Mouse (Mus musculus) adrenal gland, adult 8-10 months (tissue): ENCODE measurements at regions not wholly inside any gene's neighbourhood (a gene's known extent, or its start where the extent isn't known, plus 50 kb on each side); places are given as distances from the start of the nearest gene placed in this dataset.

ENCODE experiments used
- DNase-seq: peaks from one replicate; pipeline ENCODE4 v3.0.0; 2022

DNA sequence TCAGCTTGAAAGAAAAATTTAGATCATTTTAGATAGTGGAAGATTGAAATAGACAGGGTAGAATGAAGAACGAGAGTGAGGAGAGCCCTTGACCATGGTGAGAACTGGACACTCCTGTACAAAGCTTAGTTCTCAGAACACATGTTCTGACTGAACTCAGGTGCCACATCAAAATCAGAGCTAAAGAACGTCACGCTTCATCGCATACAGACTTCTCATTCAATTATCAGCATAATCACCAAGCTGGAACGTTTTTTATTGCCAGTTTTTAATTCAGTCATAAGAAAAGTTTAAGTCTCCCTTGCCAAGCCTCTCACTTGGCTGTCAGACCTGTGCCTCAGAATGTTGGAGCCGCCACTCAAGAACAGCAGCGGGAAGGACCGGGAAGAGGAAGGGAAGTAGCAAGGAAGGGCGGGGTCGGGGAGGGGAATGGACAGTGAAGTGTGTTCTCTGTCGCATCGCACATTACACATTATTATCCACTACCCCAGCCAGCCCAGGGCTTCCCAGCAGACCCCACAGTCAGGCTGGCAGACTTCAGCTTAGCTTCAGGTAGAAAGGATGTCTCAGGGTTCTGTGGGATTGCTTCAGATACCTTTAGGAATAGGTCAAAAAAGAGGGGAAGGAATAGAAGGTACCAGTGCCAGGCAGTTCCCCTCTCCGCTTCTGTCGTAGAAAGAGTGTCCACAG, 140.1 kb upstream of the Smim15 start:
- DNase-seq: no peak

DNA sequence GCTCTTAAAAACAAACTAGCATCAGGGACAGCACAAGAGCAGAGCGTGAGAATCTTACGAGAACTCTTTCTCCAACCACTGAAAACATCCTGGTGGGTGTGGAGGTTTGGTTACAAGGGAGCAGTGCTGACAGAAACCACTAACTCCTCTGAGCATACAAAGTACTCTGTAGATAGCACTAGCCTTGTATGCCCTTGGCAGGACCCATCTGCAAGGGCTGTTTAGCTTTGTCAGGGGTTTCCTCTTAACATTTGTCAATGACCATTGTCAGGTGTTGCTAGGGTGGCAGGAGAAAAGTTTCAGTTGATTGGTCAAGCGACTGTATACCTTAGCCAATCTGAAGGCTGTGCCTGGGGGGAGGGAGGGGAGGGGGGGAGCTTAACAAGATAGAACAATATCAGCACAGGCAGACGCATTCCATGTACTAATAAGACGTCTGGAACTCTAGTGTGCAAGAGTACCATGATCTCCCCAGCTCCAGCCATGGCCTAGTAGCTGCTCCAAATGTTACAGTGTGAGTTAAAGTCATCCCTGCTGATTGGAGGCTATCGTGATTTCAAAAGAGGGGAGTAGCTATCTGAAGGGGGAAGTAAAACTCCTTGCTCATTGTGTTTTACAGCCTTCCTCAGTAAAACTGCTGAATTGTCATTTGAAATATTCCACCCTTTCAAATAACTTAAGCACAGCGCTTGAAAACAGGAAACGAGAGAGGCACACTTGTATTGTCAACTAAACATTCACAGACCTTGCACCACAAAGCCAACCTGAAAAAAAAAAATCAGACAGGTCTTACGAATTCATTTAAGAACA, 140.9 kb upstream of the Smim15 start:
- DNase-seq: no peak

DNA sequence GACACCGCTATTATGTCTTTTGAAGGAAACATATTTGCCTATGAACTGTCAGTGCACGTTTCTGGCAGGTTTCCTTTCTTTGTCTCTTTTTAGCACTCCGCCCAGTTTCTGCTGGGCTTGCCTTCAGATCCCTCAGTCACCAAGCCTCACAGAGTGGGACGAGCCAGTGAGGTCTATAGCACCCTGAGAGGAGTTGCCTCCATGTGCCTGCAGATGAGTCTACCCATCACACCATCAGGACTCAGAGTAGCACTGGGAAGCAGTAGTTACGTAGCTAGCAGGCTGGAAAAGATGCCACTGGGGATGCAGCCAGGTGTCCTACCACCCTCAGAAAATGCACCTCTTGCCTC, 141.5 kb upstream of the Smim15 start:
- DNase-seq: no peak

DNA sequence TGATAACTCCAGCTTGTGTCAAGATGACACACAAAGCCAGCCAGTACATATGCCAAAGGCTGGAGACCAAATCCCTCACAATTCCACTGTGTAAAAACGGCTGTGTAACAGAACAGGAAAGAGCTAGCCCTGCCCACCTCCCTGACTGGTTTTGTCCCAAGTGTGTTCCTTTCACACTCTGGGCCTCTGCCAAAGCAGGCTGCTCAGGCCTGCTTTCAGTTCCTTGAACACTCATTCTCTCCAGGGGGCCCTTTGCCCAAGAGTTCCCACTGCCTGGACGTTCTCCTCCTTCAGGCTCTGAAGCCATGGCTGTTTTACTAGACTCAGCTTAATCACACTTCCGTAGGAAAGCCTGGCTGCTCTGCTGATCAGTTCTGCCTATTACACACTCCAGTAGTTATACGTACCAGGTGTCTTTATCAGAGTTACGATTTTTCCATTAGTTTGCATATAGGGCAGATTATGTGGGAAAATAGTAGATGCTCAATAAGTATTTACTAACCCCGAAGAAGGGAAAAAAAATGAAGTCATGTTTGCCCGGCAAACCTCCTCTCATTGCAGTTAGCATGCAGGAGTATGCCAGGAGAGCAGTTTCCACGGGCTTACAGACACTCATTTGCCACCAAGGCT, 144.5 kb upstream of the Smim15 start:
- DNase-seq: peak; percentile 21

DNA sequence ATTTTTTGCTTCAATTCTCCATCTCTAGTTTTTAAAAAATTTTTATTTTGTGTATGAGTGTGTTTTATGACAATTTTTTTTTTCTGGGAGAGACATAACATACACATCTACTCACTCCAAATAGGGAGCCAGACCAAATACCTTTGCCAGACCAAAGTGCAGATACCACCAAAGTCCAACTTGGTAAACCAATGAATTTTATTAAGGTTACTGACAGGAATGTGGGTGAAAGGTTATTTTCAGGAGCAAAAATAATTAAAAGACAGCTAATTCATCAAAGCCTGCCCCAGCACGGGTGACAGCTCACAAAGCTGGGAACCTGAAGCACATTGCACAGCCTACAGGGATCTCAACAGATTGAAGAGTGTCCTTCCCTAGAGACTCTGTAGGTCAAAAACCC, 146.6 kb upstream of the Smim15 start:
- DNase-seq: no peak

DNA sequence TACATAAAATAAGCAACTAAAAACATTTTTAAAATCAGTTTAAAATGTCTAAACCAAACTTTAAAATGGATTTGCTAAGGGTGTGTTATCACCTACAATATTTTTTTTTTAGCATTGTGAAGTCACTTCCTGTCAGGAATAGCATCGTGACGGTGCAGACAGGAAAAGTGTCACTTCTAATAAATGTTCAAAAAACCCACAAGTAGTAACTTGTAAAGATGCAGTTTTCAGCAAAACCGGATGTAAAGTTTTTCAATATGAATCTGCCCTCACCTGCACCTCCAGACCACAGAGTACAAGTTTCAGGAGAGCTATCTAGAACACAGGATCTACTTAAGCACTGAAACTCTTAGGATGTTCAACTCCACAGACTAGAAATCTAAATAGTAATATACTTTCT, 147.1 kb upstream of the Smim15 start:
- no peak for DNase-seq

DNA sequence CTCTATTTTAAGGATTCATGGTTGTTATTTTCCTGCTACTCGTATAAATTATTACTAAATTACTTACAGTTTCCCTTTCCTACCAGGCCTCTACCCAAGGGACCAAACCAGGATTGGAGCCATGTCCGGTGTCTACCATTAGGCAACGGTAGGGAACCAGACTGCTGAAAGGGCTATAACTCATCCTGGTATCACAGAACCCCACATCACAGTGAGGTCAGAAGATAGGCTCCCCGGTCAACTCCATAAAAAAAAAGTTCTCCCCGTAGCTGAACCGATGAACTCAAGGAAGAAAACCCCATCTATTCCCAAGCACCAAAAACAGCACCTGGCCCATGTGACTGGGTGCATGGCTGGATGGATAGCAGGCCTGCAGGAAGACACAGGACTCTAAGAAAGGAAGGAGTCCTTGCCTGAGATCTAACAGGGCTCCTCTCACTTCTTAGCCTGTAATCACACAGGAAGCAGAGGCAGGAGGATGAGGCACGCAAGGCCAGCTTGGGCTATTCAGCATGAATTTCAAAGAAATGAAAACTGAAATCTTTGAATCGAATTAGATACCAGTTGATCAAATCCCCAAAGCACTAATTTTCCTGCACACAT, 150.6 kb upstream of the Smim15 start:
- DNase-seq: no peak

DNA sequence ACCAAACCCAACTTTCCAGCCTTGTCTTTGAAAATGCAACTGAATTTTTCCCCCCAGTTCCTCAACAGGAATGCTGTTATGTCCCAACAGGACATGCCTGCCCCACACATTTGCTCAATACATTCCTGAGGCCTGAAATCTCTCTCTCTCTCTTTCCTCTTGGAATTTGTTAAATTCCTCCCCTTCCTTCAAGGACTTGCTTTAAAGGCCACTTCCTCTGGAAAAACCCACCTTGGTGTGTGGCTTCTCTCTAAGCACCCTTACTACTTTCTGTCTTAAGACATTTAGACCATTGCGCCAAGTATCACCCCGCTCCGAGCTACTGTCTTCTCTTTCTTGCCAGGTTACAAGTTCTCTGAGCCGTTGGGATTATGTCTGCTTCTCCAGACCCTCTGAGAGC, 151.2 kb upstream of the Smim15 start:
- DNase-seq: no peak

DNA sequence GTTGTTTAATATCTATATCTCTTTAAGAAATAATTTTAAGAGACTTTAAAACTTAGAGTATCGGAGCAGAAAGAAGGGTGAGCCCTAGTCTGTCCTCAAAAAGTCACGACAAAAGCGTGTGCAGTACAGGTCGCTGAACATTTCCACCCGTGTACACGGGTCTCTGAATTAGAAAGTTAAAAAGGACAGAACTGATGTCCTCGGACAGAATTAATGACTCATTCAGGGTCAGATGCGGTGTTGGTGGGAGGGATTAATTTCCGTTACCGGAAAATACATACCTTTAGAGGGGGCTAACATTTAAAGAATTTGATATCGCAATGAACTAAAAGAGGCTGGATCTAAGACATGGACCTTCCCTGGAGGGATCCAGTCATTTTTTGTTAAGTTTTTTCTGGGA, 152.3 kb upstream of the Smim15 start:
- DNase-seq: no peak

DNA sequence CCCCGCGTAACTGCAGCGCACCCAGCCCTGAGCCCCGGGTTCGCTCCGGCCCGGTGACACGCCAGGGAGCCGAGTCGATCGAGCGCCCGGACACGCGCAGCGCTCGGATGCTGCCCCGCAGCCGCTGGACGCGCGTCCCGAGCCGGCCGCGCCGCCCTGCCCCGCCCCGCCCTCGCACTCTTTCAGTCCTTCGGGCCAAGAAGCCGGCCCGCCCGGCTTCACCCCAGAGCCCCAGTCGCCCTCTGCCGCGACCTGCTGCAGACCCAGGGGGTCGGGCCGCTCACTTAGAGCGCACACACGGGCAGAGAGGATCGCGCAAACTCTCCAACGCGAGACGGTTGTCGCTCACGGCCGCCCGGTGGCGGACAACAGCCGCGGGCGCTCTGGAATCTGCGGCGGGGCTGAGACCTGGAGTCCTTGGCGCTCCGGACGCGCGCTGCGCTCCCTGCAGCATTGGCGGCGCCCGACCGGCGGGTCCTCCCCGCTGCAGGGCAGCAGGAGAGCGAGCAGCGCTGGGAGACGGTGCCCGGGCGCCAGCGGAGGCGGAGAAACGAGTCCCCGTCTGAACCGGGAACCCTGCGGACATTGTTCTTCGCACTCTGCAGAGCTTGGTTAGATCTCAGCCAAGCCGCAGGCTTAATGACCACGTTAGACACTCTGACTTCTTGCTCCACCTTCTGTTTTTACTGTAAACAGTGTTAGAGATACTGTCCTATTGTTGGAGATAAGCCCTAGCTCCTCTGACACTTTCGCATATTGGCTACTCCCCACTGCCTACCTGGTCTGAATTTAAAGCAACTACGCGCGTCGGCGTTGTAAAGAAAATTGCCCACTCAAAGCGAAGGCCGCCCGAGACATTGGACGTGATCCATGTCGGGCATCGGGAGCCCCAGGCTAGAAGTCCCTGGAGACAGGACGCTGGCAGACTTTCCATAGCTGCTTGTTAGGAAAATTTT, 153.1 kb upstream of the Smim15 start:
- DNase-seq: peak; percentile 56

DNA sequence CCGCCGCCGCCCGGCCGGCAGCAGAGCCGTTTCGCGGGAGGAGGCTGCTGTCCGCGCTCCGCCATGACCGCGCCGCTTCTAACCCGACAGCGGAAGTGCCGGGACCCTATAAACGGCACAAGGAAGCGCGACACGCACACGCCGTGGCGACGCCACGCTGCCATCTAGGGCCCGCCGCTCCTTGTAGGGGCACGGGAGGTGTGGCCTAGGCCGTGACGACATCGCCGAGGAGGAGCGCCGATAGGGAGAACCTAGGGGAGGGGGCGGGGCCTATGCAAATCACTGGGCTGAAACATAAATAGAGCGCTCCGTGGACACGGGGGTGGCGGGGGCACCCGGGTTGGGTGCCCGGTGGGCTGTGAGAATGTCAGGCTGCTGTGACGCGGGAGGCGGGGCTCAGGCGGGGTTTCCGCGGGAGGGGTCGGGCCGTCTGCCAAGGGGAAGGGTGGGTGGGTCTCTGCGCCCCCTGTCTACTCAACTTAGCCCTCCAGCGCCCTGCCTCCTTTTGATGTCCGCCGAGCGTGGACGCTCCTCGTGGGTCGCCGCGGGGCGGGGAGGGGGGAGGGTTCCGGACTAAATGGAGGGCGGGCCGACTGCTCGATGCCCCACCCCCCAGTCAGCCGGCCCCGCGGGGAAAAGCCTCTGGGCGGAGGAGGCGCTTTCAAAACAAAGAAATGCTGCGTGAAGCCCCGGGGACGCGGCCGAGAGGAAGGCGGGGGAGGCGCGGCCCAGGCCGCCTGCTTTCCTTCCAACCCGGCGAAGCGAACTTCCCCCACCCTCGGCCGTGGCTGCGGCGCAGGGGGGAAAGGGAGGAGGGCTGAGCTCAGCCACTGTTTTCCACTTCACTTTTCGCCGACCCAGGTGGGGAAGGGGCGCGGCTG, 154.0 kb upstream of the Smim15 start:
- DNase-seq: peak; percentile 99

DNA sequence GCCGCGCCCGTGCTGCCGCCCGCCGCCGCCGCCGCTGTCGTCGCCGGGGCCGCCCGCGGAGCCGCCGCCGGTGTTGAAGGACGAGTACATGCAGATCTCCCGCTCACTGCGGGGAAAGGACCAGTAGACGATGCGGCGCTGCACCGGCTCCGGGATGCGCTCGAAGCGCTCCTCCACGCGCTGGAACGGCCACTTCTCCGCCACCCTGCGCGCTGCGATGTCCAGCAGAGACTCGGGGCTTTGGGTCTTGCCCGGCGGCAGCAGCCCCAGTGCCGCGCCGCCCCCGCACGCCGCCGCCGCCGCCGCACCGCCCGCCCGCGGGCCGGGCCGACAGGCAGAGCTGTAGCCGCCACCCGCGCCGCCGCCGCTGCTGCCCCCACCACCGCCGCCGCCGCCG, 154.7 kb upstream of the Smim15 start:
- DNase-seq: no peak

DNA sequence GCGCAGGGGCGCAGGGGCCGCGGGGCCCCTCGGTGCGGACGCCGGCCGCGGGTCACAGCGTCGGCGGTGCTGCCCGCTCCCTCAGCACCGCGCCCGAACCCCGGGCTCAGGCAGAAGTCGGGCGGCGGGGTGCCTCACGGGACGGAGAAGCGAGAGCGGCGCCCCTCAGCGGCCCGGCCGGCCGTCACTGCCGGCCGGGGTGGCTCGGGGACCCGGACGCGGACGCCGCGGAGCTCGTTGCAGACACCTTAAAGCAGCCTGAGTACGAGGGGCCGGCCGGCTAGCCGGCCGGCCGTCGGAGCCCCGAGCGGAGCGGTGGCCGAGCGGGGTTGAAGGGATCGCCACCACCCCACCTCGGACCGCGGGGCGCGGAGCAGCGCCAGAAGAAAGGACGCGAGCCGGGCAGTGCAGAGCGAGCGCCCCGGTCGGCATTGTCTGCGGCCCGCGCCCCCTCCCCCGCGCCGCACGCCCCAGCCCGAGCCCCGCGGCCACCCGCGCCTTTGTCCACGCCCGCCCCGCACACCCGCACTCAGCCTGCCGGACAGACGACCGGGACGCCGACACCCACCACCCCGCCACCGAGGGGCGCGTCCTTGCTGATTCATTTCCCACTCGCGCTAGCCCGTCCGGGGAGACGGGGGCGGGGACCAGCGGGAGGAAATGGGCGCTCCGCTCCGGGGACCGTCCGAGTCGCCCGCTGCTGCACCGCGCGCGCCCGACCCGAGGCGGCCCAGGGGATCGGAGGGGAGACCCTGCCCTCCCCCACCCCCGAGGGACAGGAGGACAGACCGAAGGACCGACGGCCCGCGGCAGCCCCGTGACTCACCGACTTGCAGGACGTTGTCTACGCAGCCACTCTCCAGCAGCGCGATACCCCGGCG, 155.4 kb upstream of the Smim15 start:
- peak; percentile 64 for DNase-seq

DNA sequence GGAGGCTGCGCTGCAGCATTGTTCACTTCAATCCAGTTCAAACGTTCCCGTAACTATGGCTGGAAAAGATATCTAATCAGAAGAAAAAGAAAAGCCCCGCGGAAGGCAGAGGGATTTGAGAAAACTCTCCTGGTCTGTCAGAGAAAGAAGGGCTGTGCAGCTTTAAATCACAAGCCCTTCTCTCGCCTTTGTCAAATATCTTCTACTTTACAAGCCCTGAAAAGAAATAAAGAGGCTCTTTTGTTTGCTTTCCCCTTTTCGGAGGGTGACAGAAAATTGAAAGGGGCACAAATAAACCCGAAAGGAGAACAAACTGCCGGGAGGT, 156.1 kb upstream of the Smim15 start:
- no peak for DNase-seq

DNA sequence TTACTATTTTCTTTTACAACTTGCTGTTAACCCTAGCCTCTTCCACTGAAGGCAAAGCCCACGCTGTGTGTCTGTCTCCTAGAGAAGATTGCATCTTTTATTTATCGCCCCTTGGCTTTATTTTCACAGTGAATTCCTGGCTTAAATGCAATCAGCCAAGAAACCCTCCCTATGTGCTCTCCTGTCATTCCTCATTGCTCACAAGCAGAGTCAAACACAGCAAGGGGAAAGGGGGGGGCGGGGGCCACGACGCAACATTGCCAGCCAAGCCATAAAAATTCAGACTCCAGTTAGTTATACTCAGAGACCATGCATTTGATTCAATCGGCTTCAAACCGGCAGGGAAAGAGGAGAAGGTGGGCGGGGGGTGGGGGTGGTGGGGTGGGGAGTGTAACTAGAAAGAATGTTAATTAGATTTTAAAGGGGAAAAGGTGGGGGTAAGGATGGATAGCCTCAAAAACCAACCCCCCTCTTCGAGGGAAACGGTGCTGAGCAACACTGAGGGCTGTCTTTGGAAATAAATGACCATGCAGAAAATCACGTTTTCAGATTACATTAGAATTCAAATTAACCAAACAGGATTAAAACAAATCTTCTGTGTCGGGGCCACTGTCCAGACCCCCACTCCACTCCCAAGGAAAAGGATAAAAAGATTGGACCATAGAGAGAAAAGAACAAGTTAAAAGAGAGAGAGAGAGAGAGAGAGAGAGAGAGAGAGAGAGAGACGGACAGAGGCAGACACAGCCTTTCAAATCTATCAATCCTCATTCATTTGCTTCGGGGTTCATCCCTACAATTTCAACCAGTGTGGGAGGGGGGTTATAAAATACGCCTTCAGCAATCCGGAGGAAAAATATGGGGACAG, 156.6 kb upstream of the Smim15 start:
- DNase-seq: no peak

DNA sequence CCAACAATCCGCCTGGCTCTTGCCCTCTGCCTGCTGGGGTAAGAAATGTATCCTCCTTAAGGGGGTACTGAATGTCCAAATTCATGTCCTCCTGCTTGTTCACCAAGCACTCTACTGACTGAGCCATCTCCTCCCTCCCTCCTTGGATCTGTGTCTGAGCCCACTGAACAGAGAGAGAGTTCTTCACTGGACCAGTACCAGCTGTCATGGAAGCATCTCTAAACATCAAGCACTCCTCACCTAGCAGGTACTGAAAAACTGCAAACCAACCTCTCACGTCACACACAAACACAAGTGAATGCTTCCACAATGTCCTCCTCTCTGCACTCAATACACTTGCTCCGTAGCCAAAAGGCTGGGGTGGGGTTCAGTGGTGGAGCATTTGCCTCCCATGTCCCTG, 159.4 kb upstream of the Smim15 start:
- no peak for DNase-seq

DNA sequence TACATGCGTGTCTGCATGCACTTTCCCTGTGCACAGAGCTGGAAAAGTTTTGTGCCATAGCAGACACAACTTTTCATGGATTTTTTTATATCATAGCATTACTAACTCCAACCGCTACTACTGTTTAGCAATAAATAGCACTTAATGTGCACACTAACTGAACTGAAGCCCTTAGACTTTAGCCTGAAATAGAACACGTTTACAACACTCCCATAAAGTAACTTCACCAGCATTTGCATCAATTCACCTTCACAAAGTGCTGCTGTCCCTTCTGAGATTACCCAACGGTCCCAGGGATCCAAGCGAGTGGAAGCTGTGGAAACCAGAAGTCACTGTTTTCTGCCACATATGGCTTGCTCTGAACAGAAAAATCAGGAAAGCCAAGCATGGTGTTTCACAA, 161.9 kb upstream of the Smim15 start:
- DNase-seq: no peak

DNA sequence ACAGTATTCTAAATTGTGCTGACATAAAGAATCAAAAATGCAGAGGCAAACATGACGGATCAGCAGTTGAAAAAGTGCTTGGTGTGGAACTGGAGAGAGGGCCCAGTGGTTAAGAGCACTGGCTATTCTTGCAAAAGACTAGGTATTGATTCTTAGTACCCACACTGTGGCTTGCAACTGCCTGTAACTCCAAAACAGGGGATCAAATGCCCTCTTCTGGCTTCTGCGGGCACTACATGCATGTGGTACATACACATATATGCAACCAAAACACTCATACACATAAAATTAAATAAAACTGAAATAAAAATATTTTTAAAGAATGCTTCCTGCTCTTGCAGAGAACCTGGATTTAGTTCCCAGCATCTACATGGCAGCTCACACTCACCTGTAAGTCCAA, 163.7 kb upstream of the Smim15 start:
- DNase-seq: no peak

DNA sequence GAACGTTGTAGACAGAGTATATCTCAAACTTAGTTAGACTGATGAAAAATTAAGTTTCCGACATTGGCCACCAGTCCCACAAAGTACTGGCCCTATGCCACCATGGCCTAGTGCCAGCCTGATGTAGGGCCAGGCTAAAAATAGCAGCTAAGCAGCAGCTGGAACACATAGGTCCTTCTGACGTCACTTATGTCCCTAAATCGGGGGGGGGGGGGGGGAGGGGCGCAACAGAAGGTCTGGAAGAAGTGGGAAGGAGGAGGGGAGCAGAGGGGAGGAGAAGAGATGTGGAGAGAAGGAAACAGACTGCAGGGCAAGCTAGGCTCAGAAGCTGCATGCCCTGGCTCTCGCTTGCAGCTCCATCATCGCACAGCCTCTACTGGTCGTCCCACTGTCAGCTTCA, 164.7 kb upstream of the Smim15 start:
- peak; percentile 58 for DNase-seq
